Mouse (Mus musculus) ES-Bruce4 (cell line): Measurements from ENCODE around the gene Eif2ak1. TPM values are rescaled to one million over a fixed set of nuclear protein-coding genes. Genes with fewer than 3 reads are reported as not detected.

Experiments used
- H3K27ac ChIP-seq: 2 replicates; pipeline ENCODE4 v1.5.1; 2012; ENCODE audit warnings: low read length, inconsistent platforms; ENCODE audit not compliant: insufficient read depth
- H3K27me3 ChIP-seq: 2 replicates; pipeline ENCODE4 v1.6.1; 2012; ENCODE audit warnings: mild to moderate bottlenecking, low read length, inconsistent platforms; ENCODE audit not compliant: control insufficient read depth, poor library complexity, insufficient read depth, severe bottlenecking
- H3K36me3 ChIP-seq: 2 replicates; pipeline ENCODE4 v1.6.1; 2012; ENCODE audit warnings: inconsistent platforms, mild to moderate bottlenecking, low read length, moderate library complexity; ENCODE audit not compliant: control insufficient read depth, poor library complexity, insufficient read depth, severe bottlenecking
- H3K4me1 ChIP-seq: one replicate; pipeline ENCODE4 v1.8.1; 2011; ENCODE audit warnings: low read length; ENCODE audit not compliant: control insufficient read depth, insufficient read depth
- H3K4me3 ChIP-seq: 2 replicates; pipeline ENCODE4 v1.5.1; 2011; ENCODE audit warnings: low read depth, mild to moderate bottlenecking, low read length
- H3K9ac ChIP-seq: 2 replicates; pipeline ENCODE4 v1.6.1; 2012; ENCODE audit warnings: low read depth, mild to moderate bottlenecking, inconsistent platforms; ENCODE audit not compliant: poor library complexity, severe bottlenecking
- H3K9me3 ChIP-seq: replicated peaks from 2 replicates; pipeline ENCODE4 v1.6.1; 2012; ENCODE audit warnings: mild to moderate bottlenecking, low read length, inconsistent platforms; ENCODE audit not compliant: control insufficient read depth, poor library complexity, insufficient read depth, severe bottlenecking
- CTCF ChIP-seq: IDR thresholded peaks from one replicate; pipeline ENCODE4 v1.8.1; 2011; ENCODE audit warnings: low read depth, low read length
- EP300 ChIP-seq: IDR thresholded peaks from 2 replicates; pipeline ENCODE4 v1.6.1; 2011; ENCODE audit warnings: low read depth, low read length; ENCODE audit not compliant: insufficient read depth
- POLR2A ChIP-seq: IDR thresholded peaks from one replicate; pipeline ENCODE4 v1.8.1; 2011; ENCODE audit warnings: low read length; ENCODE audit not compliant: insufficient read depth
- polyA plus RNA-seq: library from polyadenylated mRNA; stranded (reverse); fragments of >200 nt; gene quantifications from 2 replicates; pipeline ENCODE4 v1.2.4, GENCODE M21; 2011; ENCODE audit warnings: low read depth; ENCODE audit not compliant: missing spikeins, insufficient read depth, insufficient read length

Eif2ak1 gene
- polyA plus RNA-seq, 1 experiment: 23.3 TPM

DNA sequence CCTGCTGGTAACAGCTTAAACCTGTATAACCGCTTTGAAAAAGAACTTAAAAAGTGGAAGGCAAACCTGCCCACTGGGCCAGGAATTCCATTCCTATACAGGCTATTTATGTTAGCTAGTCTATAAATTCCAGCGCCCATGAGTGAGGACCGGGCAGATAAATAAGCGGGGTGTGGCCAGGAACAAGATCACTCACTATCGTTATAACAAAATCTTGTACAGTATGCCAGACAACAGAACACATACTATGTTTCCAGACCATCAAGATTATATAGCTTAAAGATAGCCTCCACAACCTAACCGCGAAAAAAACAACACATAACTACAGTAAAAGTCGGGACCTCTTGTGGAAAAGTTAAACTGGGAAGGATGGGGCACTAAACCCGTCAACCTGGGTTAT, 91.3 kb downstream of the Eif2ak1 start:
- no peaks in the 10 kb centered on the region for H3K4me1 ChIP-seq
- TF ChIP-seq POLR2A: no peak
- TF ChIP-seq EP300: no peak
- no peak for TF ChIP-seq CTCF
- peak overlapping the region; percentile 75 for H3K4me3 ChIP-seq
- peak overlapping the region; percentile 31 for H3K9ac ChIP-seq
- no peaks in the 10 kb centered on the region for H3K9me3 ChIP-seq
- peaks cover 14% of the 10 kb centered on the region for H3K36me3 ChIP-seq
- H3K27me3 ChIP-seq: no peaks in the 10 kb centered on the region
- H3K27ac ChIP-seq: no peak overlapping the region

- H3K36me3 ChIP-seq: peaks cover 14% of the 10 kb centered on the region; the same call in 1 of the 2 replicates
- no peaks in the 10 kb centered on the region for H3K4me1 ChIP-seq
- no peaks in the 10 kb centered on the region for H3K27me3 ChIP-seq
- peak within 1 kb of the TSS; percentile 75 for H3K4me3 ChIP-seq
- TF ChIP-seq EP300 (0 out of 2 replicates have a peak, but pooled peaks have one; percentile 30), CTCF (no peak), POLR2A (peak; percentile 46)
- H3K27ac ChIP-seq: no peak within 1 kb of the TSS
- H3K9me3 ChIP-seq: no peaks in the 10 kb centered on the region
- H3K9ac ChIP-seq: peak within 1 kb of the TSS; percentile 87
Measured at GRCm38 (mm10) chr5:143909417-143910400, 92.1 kb downstream of the Eif2ak1 start, which contains the start of the genes Aimp2 and Pms2. Gene Aimp2 (minus strand): TSS chr5:143909847. Gene Pms2 (plus strand): TSS chr5:143909964.

- Histone ChIP-seq H3K36me3 (peaks cover 37% of the 10 kb centered on the region), H3K9me3 (no peaks in the 10 kb centered on the region), H3K9ac (no peak overlapping the region), H3K27ac (no peak overlapping the region), H3K4me1 (no peaks in the 10 kb centered on the region), H3K27me3 (no peaks in the 10 kb centered on the region), H3K4me3 (no peak overlapping the region)
- TF ChIP-seq EP300: no peak
- no peak for TF ChIP-seq POLR2A
- TF ChIP-seq CTCF: no peak
Measured at GRCm38 (mm10) chr5:143916221-143916620, 98.6 kb downstream of the Eif2ak1 start.

DNA sequence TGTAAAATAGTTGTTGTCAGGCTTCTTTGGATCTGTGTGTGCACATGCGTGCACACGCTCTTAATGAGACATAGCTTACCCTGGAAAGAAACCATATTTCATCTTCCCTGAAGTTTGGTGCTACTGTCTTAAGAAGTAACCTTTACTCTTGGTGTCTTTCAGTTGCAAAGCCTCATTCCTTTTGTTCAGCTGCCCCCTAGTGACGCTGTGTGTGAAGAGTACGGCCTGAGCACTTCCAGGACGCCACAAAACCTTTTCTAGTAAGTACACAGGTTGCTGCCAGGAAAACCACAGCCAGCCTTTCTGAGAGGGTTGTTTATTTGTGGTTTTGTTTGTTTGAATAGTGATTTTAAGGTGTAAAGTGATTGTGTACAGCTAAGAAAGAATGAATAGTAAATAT, 99.8 kb downstream of the Eif2ak1 start:
- Histone ChIP-seq H3K27ac (no peak overlapping the region), H3K36me3 (peaks cover 43% of the 10 kb centered on the region), H3K4me3 (no peak overlapping the region), H3K9me3 (no peaks in the 10 kb centered on the region), H3K4me1 (no peaks in the 10 kb centered on the region), H3K9ac (no peak overlapping the region), H3K27me3 (no peaks in the 10 kb centered on the region)
- TF ChIP-seq POLR2A (no peak), EP300 (no peak), CTCF (peak; percentile 56)

GRCm38 (mm10) chr5:143918120-143918519, 100.5 kb downstream of the Eif2ak1 start:
- no peak for TF ChIP-seq CTCF
- no peak for TF ChIP-seq EP300
- no peak for TF ChIP-seq POLR2A
- Histone ChIP-seq H3K4me3 (no peak overlapping the region), H3K9me3 (no peaks in the 10 kb centered on the region), H3K27me3 (no peaks in the 10 kb centered on the region), H3K9ac (no peak overlapping the region), H3K36me3 (peaks cover 49% of the 10 kb centered on the region), H3K27ac (no peak overlapping the region), H3K4me1 (no peaks in the 10 kb centered on the region)

DNA sequence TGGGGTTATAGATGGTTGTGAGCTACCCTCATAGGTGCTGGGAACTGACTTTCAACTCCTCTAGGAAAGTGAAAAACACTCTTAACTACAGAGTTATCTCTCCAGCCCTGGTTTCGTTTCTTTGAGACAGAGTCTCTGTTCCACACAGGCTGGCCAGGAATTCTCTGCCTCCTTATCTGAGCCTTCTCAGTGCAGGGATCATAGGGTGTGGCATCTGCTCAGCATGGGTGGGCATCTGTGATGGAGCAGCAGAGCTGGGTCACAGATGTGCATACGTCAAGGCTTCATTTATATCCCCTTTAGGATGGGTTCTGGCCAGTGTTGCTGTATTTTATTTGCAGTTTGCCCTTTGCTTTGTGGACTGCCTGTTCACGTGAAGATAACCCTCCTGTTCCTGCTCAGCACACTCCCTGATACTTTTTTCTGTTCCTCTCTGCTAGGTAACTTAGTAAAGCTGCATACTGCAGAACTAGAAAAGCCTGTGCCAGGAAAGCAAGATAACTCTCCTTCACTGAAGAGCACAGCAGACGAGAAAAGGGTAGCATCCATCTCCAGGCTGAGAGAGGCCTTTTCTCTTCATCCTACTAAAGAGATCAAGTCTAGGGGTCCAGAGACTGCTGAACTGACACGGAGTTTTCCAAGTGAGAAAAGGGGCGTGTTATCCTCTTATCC, 107.3 kb downstream of the Eif2ak1 start:
- no peaks in the 10 kb centered on the region for H3K4me1 ChIP-seq
- no peaks in the 10 kb centered on the region; the same call in 1 of the 2 replicates for H3K9me3 ChIP-seq
- no peak overlapping the region for H3K9ac ChIP-seq
- no peak overlapping the region for H3K27ac ChIP-seq
- H3K4me3 ChIP-seq: no peak overlapping the region
- H3K36me3 ChIP-seq: peaks cover 63% of the 10 kb centered on the region
- H3K27me3 ChIP-seq: no peaks in the 10 kb centered on the region
- TF ChIP-seq EP300 (no peak), CTCF (no peak), POLR2A (no peak)
